8 mouse cellular contexts compared by ENCODE assay signal in genomic region chr10:93640521-93640952, GRCm38 (mm10). TPM values are rescaled to one million over a fixed set of nuclear protein-coding genes. Genes with fewer than 3 reads are reported as not detected.
DNase-seq lines count a peak whose midpoint lies in the region; ATAC-seq and TF ChIP-seq lines count a peak whose summit lies in the region.

TSS of gene Ntn4 (plus strand) at chr10:93640681.

- intact Hi-C loops in left cerebral cortex, adult 2 months (cut with DNase I), result no loop called here

- TF ChIP-seq POLR2A in bone marrow, adult 2 months (IDR thresholded peaks at IDR 0.05; ENCODE audit: borderline replicate concordance, control insufficient read depth, low read depth, low read length), result no peak

- no peak for DNase-seq in left cerebral cortex, adult 2 months (ENCODE audit: extremely low spot score in 1 of 2, low spot score in 2 of 2)
- DNase-seq in left cerebral cortex, adult 8-10 months (ENCODE audit: low spot score in 2 of 2), result no peak
- peak; percentile 66 for DNase-seq in testis, postnatal 10 days (ENCODE audit: low spot score)
- no peak for DNase-seq in urinary bladder, adult 2 months (ENCODE audit: low spot score)
- DNase-seq in layer of hippocampus, postnatal 36 days, result no peak

- no peak for TF ChIP-seq CTCF in left cerebral cortex, adult 2 months (IDR thresholded peaks at IDR 0.05)
- no peak for TF ChIP-seq CTCF in bone marrow, adult 2 months (IDR thresholded peaks at IDR 0.05; ENCODE audit: control insufficient read depth, insufficient read depth, low read length)

- H3K36me3 ChIP-seq in heart, embryonic 11.5 days (ENCODE audit: control insufficient read depth, insufficient read depth, low read length), result no peaks in the 10 kb centered on the region
- H3K36me3 ChIP-seq in limb, embryonic 15.5 days, result no peaks in the 10 kb centered on the region

- H3K4me1 ChIP-seq in bone marrow, adult 2 months (ENCODE audit: control insufficient read depth, insufficient read depth, low read length), result no peaks in the 10 kb centered on the region
- H3K4me1 ChIP-seq in heart, embryonic 11.5 days (ENCODE audit: control insufficient read depth, insufficient read depth, low read length), result peaks cover 6% of the 10 kb centered on the region
- peaks cover 35% of the 10 kb centered on the region for H3K4me1 ChIP-seq in limb, embryonic 15.5 days

- 10% methylated on average over 25 of the region's 30 CpGs for WGBS in bone marrow, adult 2 months
- WGBS in heart, embryonic 11.5 days (ENCODE audit: insufficient replicate concordance), result 4% methylated on average over 18 of the region's 30 CpGs
- 2% methylated on average over 29 of the region's 30 CpGs for WGBS in limb, embryonic 15.5 days

- peak within 1 kb of the TSS; percentile 76 for H3K9ac ChIP-seq in heart, embryonic 11.5 days (ENCODE audit: low read depth, low read length)
- peak within 1 kb of the TSS; percentile 76 for H3K9ac ChIP-seq in limb, embryonic 15.5 days

- peaks cover 72% of the 10 kb centered on the region for H3K27me3 ChIP-seq in heart, embryonic 11.5 days (ENCODE audit: control insufficient read depth, insufficient read depth, low read length)
- H3K27me3 ChIP-seq in limb, embryonic 15.5 days, result peaks cover 15% of the 10 kb centered on the region

- H3K9me3 ChIP-seq in heart, embryonic 11.5 days (replicated peaks; ENCODE audit: control insufficient read depth, low read length), result no peaks in the 10 kb centered on the region
- no peaks in the 10 kb centered on the region for H3K9me3 ChIP-seq in limb, embryonic 15.5 days

- peak within 1 kb of the TSS; percentile 100 for H3K4me2 ChIP-seq in heart, embryonic 11.5 days
- H3K4me2 ChIP-seq in limb, embryonic 15.5 days, result peak within 1 kb of the TSS; percentile 99

- 0 out of 2 replicates have a peak, but pooled peaks have one; percentile 41 for ATAC-seq in heart, embryonic 11.5 days (replicated peaks; ENCODE audit: insufficient number of reproducible peaks, low FRiP score, low TSS enrichment)
- peak; percentile 13; the same call in 1 of the 2 replicates for ATAC-seq in limb, embryonic 15.5 days (ENCODE audit: insufficient number of reproducible peaks, low FRiP score, low TSS enrichment, low read depth)

- H3K4me3 ChIP-seq in left cerebral cortex, adult 2 months, result peak within 1 kb of the TSS; percentile 75
- H3K4me3 ChIP-seq in bone marrow, adult 2 months (replicated peaks; ENCODE audit: control insufficient read depth, low read depth, low read length), result peak within 1 kb of the TSS; percentile 77
- peak within 1 kb of the TSS; percentile 77 for H3K4me3 ChIP-seq in heart, embryonic 11.5 days (ENCODE audit: low read depth, low read length)
- peak within 1 kb of the TSS; percentile 75 for H3K4me3 ChIP-seq in limb, embryonic 15.5 days

- peak within 1 kb of the TSS; percentile 65 for H3K27ac ChIP-seq in left cerebral cortex, adult 2 months
- peak within 1 kb of the TSS; percentile 74 for H3K27ac ChIP-seq in bone marrow, adult 2 months (ENCODE audit: control insufficient read depth, insufficient read depth, low read depth, low read length, poor library complexity)
- H3K27ac ChIP-seq in heart, embryonic 11.5 days (ENCODE audit: low read depth, low read length), result no peak within 1 kb of the TSS
- H3K27ac ChIP-seq in limb, embryonic 15.5 days, result peak within 1 kb of the TSS; percentile 22; the same call in 1 of the 2 replicates

RNA-seq across cellular contexts. Expression of gene Ntn4, which starts in this region (rescaled TPM):
- total RNA-seq in left cerebral cortex, adult 2 months (2021), result 10 to 100 TPM in 1 of 2 experiments, 1 to 10 TPM in 1; 9.1 to 11.5 TPM
- 1 to 10 TPM; 8.1 to 9.6 (median 9.0) TPM for total RNA-seq in left cerebral cortex, adult 8-10 months (2022)
- polyA plus RNA-seq in bone marrow, adult 2 months (2011; ENCODE audit: insufficient read depth, insufficient read length, low replicate concordance, missing spikeins), result 3.0 and 3.7 TPM in 2 replicates
- polyA plus RNA-seq in heart, embryonic 11.5 days (2014; fragmentation: Nextera tagmentation; extraction: Ambion mirVana), result 0.38 and 0.64 TPM in 2 replicates
- 0.43 and 1.2 TPM in 2 replicates for polyA plus RNA-seq in limb, embryonic 15.5 days (2015; fragmentation: Nextera tagmentation; extraction: Ambion mirVana)
- 7.8 and 11.2 TPM in 2 replicates for polyA plus RNA-seq in urinary bladder, adult 2 months (2012; rRNA removed)
- 1 to 10 TPM; 6.0 to 6.2 TPM for total RNA-seq in layer of hippocampus, postnatal 36 days (2021)

Comparison
In these comparisons a context has a peak if more than half of its experiments do, and no peak if none do; other contexts are left out.
1. Peak in ATAC-seq, H3K4me3 ChIP-seq, H3K9ac ChIP-seq and H3K4me2 ChIP-seq in heart, embryonic 11.5 days; RNA of the gene not detected or under 1 TPM.